Mouse (Mus musculus): ENCODE measurements around the gene Timm17b.

Gene Timm17b

GRCm38 (mm10) chrX:7917960-7918359, 18.8 kb downstream of the Timm17b start:
- in situ Hi-C loops (cut with MboI; ENCODE audit: low sequenced_read_pairs), result loop anchor here (25.0 kb wide), 1 partner anchor 194 kb away; no protein-coding TSS in a partner anchor

GRCm38 (mm10) chrX:7919601-7920383, 20.6 kb downstream of the Timm17b start, which contains the start of gene Pcsk1n:
Gene Pcsk1n (plus strand): TSS chrX:7919822.
- in situ Hi-C loops (cut with MboI; ENCODE audit: low sequenced_read_pairs), result loop anchor here (10.0 to 25.0 kb wide), 2 partner anchors 95 to 193 kb away; partner anchors contain the start of gene Glod5

GRCm38 (mm10) chrX:7922032-7922431, 22.9 kb downstream of the Timm17b start:
- in situ Hi-C loops (cut with MboI; ENCODE audit: low sequenced_read_pairs), result loop anchor here (10.0 to 25.0 kb wide), 2 partner anchors 93 to 190 kb away; partner anchors contain the start of gene Glod5

DNA sequence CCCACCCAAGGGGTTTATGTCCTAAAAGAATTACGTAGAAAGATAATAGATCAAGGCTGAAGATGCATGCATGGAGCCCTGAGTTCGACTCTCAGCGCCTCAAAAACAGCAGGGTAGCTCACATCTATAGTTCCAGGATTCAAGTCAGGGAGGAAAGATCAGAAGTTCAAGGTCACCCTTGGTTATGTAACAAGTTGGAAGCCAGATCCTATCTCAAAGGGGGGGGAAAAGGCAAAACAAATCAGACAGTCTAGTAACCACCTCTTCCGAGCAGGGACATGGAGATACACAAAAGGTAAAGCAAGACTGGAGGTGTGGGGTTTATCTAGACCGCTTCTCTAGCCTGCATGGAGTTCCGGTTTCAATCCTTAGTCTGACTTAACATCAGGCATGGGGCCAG, 27.1 kb downstream of the Timm17b start:
- in situ Hi-C loops (cut with MboI; ENCODE audit: low sequenced_read_pairs), result loop anchor here (10.0 kb wide), 1 partner anchor 89 kb away; the partner anchor contains the start of gene Glod5

DNA sequence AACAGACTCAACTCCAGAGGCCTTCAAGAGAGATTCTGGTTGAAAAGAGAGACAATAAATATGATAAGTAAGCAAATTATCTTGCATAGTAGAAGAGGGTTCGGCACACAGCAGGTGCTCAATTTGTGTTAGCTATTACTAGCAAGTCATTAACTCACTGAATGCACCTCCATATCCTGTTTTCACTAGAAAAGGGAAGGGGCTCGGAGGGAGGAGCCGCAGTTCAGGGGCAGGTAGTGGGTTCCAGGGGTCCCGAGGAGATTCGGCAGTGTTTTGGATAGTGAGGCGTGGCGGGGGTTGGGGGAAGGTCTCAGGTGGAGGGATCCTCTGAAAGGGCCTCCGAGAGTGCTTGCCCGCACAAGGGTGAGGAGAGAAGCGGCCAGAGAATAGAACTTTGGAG, 28.0 kb downstream of the Timm17b start:
- in situ Hi-C loops (cut with MboI; ENCODE audit: low sequenced_read_pairs), result loop anchor here (10.0 kb wide), 1 partner anchor 88 kb away; the partner anchor contains the start of gene Glod5

DNA sequence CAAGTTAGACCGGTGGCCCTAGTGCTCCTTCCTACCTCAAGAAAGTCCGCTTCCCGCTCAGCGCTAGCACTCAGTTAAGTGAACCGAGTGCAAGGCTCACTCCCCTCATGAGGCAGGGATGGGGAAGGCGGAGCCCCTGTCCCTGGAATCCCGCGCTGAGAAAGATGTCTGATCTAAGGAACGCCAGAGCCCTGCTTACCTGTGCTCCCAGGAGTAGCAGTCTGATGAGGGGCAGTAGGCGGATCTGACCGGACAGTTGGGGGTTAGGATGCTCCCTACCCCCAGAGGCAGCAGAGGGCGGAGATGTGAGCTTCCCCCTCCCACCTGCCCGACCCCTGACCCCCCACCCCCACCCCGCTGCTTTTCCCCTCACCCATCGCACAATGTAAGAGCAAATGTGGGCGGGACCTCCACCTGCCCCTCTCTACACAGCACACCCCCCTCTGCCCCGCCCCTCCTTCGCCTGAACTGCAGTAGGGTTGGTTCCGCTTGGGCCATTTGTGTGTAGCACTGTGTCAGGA, 29.2 kb downstream of the Timm17b start, which contains the start of gene Eras:
Gene Eras (minus strand): TSS at position 338 of the 521 bp plus-strand sequence.
- in situ Hi-C loops (cut with MboI; ENCODE audit: low sequenced_read_pairs), result loop anchor here (10.0 kb wide), 1 partner anchor 86 kb away; the partner anchor contains the start of gene Glod5

DNA sequence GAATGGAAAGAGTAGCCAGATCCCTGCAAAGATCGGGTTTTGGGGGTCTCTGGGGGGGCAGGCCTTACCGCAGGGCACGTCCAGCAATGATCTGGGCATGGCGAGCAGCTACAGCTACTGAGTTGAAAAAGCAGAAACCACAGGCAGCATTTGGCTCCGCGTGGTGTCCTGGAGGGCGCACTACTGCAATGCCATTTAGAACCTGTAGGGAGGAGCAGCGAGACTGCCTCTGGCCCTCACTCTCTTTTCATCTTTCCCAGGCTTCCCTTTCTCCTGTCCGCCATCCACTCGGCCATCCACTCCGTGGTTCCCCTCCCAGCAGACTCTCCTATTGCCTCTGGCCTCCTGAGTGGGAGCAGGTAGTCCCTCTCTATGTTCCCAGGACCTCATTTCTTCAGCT, 37.7 kb downstream of the Timm17b start:
- in situ Hi-C loops (cut with MboI; ENCODE audit: low sequenced_read_pairs), result no loop called here

DNA sequence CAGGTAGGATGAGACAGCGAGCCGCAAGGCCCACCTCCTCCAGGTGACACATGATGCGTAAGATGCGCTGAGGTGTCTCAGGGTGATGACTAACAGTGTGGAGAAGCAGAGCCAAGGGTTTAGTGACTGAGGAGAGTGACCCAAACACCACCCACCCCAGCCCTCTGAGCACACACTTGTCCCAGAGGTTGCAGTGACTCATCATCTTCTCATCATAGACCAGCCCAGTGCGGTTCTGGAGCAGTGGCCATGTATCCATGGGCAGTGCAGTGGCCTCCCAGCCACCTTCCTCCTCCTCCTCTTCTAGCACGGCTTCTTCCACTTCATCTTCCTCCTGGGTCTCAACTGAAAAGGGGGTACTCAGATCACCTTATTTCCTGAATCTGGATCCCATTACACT, 38.5 kb downstream of the Timm17b start:
- in situ Hi-C loops (cut with MboI; ENCODE audit: low sequenced_read_pairs), result no loop called here

DNA sequence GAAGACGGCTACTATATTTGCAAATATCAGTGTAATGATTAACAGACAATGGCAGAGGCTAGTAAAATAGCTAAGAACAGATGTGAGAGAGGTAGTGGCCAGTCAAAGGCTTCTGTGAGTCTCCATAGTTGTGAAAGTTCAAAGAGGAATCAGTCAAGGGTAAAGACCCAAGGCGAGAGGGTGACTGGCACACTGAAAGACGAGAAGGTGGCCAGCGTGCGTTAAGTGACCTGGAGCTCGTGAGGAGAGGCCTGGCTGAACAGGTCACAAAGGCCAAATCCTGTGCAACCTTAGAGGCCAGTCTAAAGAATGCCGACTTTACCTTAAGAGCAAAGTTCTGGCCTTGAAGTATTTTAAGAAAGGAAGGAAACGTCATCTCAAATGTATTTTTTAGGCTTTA, 46.5 kb downstream of the Timm17b start:
- in situ Hi-C loops (cut with MboI; ENCODE audit: low sequenced_read_pairs), result no loop called here

DNA sequence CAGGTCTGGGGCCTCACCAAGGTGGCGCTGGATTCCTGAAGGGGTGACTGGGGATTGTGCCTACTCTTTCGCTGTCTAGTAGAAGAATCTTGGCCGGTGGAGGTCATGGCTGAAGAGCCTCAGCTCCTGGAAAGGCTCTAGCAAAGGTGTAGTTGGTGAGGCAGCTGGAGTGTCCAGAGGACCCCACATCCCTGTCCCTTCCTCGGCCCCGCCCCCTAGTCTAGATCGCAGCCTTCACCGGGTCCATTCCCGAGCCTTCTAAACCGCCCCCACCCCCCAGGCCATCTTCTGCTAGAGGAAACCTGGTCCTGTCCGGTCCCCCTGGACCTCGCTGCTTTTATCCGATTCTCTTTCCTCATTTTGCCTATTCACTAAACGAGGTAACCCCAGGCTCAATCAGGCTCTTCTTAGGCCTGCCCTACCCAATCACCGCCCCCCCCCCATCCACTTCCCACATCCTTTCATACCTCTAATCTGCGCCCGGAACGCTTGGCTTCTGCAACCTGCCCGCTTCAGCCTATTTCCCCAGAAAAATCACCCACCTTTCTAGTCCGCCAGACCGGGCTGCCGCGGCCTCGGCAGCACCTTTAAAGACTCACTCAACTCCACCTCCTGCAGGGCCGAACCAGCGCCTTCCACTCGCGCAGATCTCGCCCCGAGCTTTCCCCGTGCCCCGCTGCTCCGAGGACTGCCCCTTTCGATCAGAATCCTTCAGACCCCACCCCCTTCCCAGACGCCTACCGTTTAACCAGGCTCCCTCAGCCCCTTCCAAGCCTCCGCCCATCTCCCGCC, 48.1 kb downstream of the Timm17b start, which contains the start of gene Hdac6:
Gene Hdac6 (minus strand): TSS at position 782 of the 792 bp plus-strand sequence.
- in situ Hi-C loops (cut with MboI; ENCODE audit: low sequenced_read_pairs), result no loop called here

DNA sequence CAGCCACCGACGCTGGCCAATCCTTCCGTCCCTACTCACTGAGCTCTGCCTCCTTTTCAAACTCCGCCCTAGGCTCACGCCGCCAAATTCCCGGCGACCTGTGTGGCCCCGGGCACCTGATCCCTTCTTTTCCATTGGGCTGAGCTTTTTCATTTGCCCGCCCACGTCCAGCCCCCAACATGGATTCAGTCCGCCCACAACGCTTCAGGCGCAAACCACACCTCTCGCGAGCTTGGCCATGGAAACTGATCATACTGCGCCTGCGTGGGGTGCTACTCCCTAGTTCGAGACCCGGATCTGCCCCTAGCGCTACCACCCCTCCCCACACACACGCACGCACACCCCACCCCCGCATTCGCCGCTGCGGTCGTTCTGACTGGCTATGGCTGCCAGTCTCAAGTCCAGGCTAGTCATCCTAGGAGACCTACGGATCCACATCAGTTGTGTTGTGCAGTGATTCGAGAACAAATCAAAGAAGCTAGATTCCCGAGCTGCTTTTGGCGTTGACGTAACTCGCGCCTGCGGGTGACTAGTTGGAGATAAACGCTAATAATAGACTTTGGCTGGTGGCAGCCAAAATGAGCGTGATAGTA, 48.8 kb downstream of the Timm17b start:
- in situ Hi-C loops (cut with MboI; ENCODE audit: low sequenced_read_pairs), result no loop called here

- in situ Hi-C loops (cut with MboI; ENCODE audit: low sequenced_read_pairs), result no loop called here
Observed at GRCm38 (mm10) chrX:7950091-7950490, 50.9 kb downstream of the Timm17b start.
